Mouse (Mus musculus) limb, embryonic 14.5 days (tissue): ENCODE data around the gene Vmn1r180. TPM values are rescaled to one million over a fixed set of nuclear protein-coding genes. Genes with fewer than 3 reads are reported as not detected.
"Not testable (repeated sequence)": the region's sequence is repeated elsewhere in the genome, so short reads cannot be mapped to it uniquely, and the experiment has no call there.

ENCODE experiments used
- ATAC-seq: fragments of 200-750 bp; cut with Nextera tagmentation; 2 replicates; pipeline ENCODE4 v1.8.0; 2017; ENCODE audit warnings: low read depth, moderate number of reproducible peaks, moderate TSS enrichment; ENCODE audit not compliant: low FRiP score
- DNase-seq: peaks from one replicate; pipeline ENCODE4 v3.0.0-alpha.2; 2015; ENCODE audit warnings: low spot score
- H3K27ac ChIP-seq: fragments of 300-500 bp; sonication (generic); replicated peaks from 2 replicates; pipeline ENCODE4 v1.5.1; 2014; ENCODE audit warnings: low read depth, mild to moderate bottlenecking, low read length, moderate library complexity, mixed read lengths
- H3K27me3 ChIP-seq: fragments of 300-500 bp; sonication (generic); 2 replicates; pipeline ENCODE4 v1.6.1; 2014; ENCODE audit warnings: low read length, mixed read lengths; ENCODE audit not compliant: control insufficient read depth, insufficient read depth
- H3K36me3 ChIP-seq: fragments of 300-500 bp; sonication (generic); 2 replicates; pipeline ENCODE4 v1.6.1; 2014; ENCODE audit warnings: mild to moderate bottlenecking, low read length, moderate library complexity, mixed read lengths; ENCODE audit not compliant: control insufficient read depth, insufficient read depth
- H3K4me1 ChIP-seq: fragments of 300-500 bp; sonication (generic); 2 replicates; pipeline ENCODE4 v1.6.1; 2014; ENCODE audit warnings: antibody characterized with exemption, low read length, mixed read lengths; ENCODE audit not compliant: control insufficient read depth, insufficient read depth
- H3K4me2 ChIP-seq: fragments of 300-500 bp; sonication (generic); replicated peaks from 2 replicates; pipeline ENCODE4 v1.6.1; 2014; ENCODE audit warnings: low read depth, mild to moderate bottlenecking, low read length, moderate library complexity; ENCODE audit not compliant: severe bottlenecking
- H3K4me3 ChIP-seq: fragments of 300-500 bp; sonication (generic); replicated peaks from 2 replicates; pipeline ENCODE4 v1.5.1; 2014; ENCODE audit warnings: low read length
- H3K9ac ChIP-seq: fragments of 300-500 bp; sonication (generic); 2 replicates; pipeline ENCODE4 v1.6.1; 2014; ENCODE audit warnings: mild to moderate bottlenecking, low read depth, low read length, moderate library complexity; ENCODE audit not compliant: severe bottlenecking
- H3K9me3 ChIP-seq: fragments of 300-500 bp; sonication (generic); 2 replicates; pipeline ENCODE4 v1.6.1; 2016; ENCODE audit warnings: low read length; ENCODE audit not compliant: control insufficient read depth
- POLR2A ChIP-seq: fragments of 200-500 bp; IDR thresholded peaks from 2 replicates; pipeline ENCODE4 v1.8.0; 2012; ENCODE audit warnings: inconsistent platforms, mild to moderate bottlenecking, moderate library complexity, borderline replicate concordance; ENCODE audit not compliant: insufficient read depth, insufficient read length; ENCODE audit errors: extremely low read depth
- WGBS: fragments of 180-500 bp; shearing (Covaris S2); extraction: QIAGEN DNeasy Blood & Tissue Kit; methylation state at CpG from one replicate; pipeline ENCODE4 v1.1.7; 2014; 5-methylcytosine and 5-hydroxymethylcytosine counted together
- polyA plus RNA-seq, 2 experiments: library from polyadenylated mRNA; depleted of rRNA in 1 of 2; stranded (reverse) in 1 of 2; unstranded in 1 of 2; fragments of >200 nt; fragmentation: Nextera tagmentation in 1 of 2; extraction: Ambion mirVana in 1 of 2; gene quantifications; 2 replicates each; pipeline versions ENCODE4 v1.2.1 to v1.2.3; 2012 to 2014

The Vmn1r180 gene
- not detected in 2 replicates for polyA plus RNA-seq (2012; rRNA removed)
- polyA plus RNA-seq (2014; fragmentation: Nextera tagmentation; extraction: Ambion mirVana) = not detected in 2 replicates

DNA sequence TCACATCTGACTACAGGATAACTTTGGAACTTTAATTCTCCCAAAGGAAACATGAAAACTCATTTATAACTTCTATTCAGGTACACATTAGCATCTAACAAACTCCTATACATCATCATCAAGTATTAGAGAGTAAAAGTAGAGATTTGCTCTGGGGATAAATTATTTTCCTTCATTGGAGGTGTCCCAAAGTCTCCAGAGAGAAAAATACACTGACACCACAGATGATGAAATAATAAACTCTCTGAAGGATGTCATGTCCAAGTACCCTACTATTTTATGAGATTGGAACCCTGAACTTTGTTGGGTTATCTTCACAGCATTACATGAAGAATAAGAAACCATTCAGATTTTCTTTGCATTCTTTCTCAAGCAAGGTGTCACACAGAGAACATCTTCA lies at the start of gene Vmn1r180:
TSS of gene Vmn1r180 (plus strand) at position 301 of the 400 bp plus-strand sequence.
- Histone ChIP-seq H3K9me3 (0 out of 2 replicates have a peak, but pooled peaks cover 3% of the 10 kb centered on the region), H3K27ac (no peak within 1 kb of the TSS), H3K4me1 (no peaks in the 10 kb centered on the region), H3K9ac (no peak within 1 kb of the TSS), H3K4me2 (no peak within 1 kb of the TSS), H3K36me3 (no peaks in the 10 kb centered on the region), H3K4me3 (no peak within 1 kb of the TSS), H3K27me3 (no peaks in the 10 kb centered on the region)
- TF ChIP-seq POLR2A = no peak
- ATAC-seq = no peak
- no peak for DNase-seq

DNA sequence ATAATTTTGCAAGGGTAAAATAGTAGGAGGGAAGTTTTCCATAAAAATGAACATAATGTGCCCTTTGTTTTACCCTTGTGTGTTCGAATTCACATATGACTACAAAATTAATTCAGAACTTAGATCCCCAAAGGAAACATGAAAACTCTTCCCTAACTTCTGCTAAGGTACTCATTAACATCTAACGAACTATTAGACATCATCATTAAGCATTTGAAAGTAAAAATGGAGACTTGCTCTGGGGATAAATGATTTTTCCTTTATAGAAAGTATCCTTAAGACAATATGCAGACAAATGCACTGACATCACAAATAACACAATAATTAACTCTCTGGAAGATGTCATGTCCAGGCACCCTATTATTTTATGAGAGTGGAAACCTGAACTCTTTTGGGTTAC lies 23.8 kb upstream of the Vmn1r180 start, which contains the start of gene Vmn1r179:
TSS of gene Vmn1r179 (plus strand) at position 301 of the 400 bp plus-strand sequence.
- no peaks in the 10 kb centered on the region for H3K36me3 ChIP-seq
- no peak for DNase-seq
- TF ChIP-seq POLR2A = no peak

DNA sequence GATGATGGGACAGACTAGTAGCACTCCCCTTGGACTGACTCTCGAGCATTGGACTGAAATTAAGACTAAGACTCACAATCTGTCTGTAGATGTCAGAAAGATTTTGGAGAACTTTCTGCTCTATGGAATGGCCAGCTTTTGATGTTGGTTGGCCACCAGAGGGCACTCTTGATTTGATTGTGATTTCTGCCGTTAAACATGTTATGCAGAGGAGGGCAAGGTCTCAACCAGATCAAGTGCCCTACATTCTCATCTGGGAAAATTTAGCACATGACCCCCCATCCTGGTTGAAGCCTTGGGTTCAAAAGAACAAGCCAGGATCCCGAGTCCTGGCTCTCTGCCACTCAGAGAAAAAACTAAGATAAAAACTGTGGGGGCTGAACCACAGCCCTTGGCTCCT lies 17.6 kb downstream of the Vmn1r180 start:
- H3K4me3 ChIP-seq, H3K9ac ChIP-seq, H3K4me1 ChIP-seq, H3K9me3 ChIP-seq, H3K36me3 ChIP-seq, H3K27me3 ChIP-seq, H3K4me2 ChIP-seq, ATAC-seq, H3K27ac ChIP-seq, DNase-seq: not testable (repeated sequence)
- WGBS = 48% methylated on average over 3 of the region's 3 CpGs

More for the DNA sequence above, 23.8 kb upstream of the Vmn1r180 start, which contains the start of gene Vmn1r179:
- Histone ChIP-seq H3K9ac (no peak within 1 kb of the TSS), H3K4me1 (no peaks in the 10 kb centered on the region), H3K4me3 (no peak within 1 kb of the TSS), H3K27me3 (no peaks in the 10 kb centered on the region), H3K27ac (no peak within 1 kb of the TSS), H3K4me2 (no peak within 1 kb of the TSS), H3K9me3 (peaks cover 9% of the 10 kb centered on the region)
- ATAC-seq = no peak
- 53% methylated on average over 2 of the region's 2 CpGs for WGBS

DNA sequence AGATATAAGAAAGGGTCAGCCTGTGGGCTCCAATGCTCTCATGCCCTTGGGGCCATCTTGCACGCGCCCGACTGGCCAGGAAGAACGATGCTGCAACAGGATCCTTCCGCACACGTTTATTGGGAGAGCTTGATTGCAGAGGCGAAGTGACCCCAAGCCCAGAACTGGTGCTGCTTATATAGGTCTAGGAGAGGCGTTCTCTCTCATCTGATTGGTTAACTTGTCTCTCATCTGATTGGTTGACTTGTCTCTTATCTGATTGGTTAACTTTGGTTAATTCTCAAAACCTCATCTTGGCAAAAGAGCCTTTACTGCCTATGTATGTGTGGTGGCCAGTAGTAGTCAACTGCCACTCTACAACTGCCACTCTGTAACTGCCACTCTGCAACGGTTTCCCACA lies 23.9 kb downstream of the Vmn1r180 start, which contains the start of gene Vmn1r181:
TSS of gene Vmn1r181 (plus strand) at position 301 of the 400 bp plus-strand sequence.
- H3K36me3 ChIP-seq, H3K9me3 ChIP-seq, H3K4me3 ChIP-seq, H3K27me3 ChIP-seq, H3K27ac ChIP-seq, ATAC-seq, H3K4me2 ChIP-seq, H3K4me1 ChIP-seq, DNase-seq, H3K9ac ChIP-seq: not testable (repeated sequence)
- WGBS = 83% methylated on average over 9 of the region's 9 CpGs

DNA sequence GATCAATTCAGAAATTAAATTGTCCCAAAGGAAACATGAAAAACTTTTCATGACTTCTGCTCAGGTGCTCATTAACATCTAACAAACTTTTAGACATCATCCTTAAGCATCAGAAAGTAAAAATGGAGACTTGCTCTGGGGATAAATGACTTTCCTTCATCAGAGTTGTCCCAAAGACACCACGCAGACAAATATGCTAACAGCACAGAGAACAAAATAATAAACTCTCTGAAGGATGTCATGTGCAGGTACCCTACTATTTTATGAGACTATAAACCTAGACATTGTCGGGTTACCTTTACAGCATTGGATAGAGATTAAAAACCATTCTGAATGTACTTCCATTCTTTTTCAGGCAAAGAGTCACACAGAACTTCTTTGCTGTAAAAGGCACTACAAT lies 51.0 kb downstream of the Vmn1r180 start, which contains the start of gene V1rd19:
TSS of gene V1rd19 (plus strand) at position 301 of the 400 bp plus-strand sequence.
- Histone ChIP-seq H3K4me3 (no peak within 1 kb of the TSS), H3K4me2 (no peak within 1 kb of the TSS), H3K27me3 (no peaks in the 10 kb centered on the region), H3K9me3 (no peaks in the 10 kb centered on the region), H3K36me3 (no peaks in the 10 kb centered on the region), H3K27ac (no peak within 1 kb of the TSS), H3K9ac (no peak within 1 kb of the TSS), H3K4me1 (no peaks in the 10 kb centered on the region)
- DNase-seq (no peak), ATAC-seq (no peak)
- no peak for TF ChIP-seq POLR2A
- WGBS = 58% methylated on average over 2 of the region's 2 CpGs

Other genes with a start within 250 kb of the Vmn1r180 start
- not detected in 2 replicates for gene Vmn1r173, start 249.9 kb upstream of the Vmn1r180 start, polyA plus RNA-seq (2012; rRNA removed)
- not detected in 2 replicates for gene Vmn1r173, start 249.9 kb upstream of the Vmn1r180 start, polyA plus RNA-seq (2014; fragmentation: Nextera tagmentation; extraction: Ambion mirVana)
- gene Vmn1r174, start 198.4 kb upstream of the Vmn1r180 start, polyA plus RNA-seq (2012; rRNA removed) = not detected in 2 replicates
- gene Vmn1r174, start 198.4 kb upstream of the Vmn1r180 start, polyA plus RNA-seq (2014; fragmentation: Nextera tagmentation; extraction: Ambion mirVana) = not detected in 2 replicates
- gene Vmn1r175, start 140.0 kb upstream of the Vmn1r180 start, polyA plus RNA-seq (2012; rRNA removed) = not detected in 2 replicates
- gene Vmn1r175, start 140.0 kb upstream of the Vmn1r180 start, polyA plus RNA-seq (2014; fragmentation: Nextera tagmentation; extraction: Ambion mirVana) = not detected in 2 replicates
- not detected in 2 replicates for gene Vmn1r176, start 113.3 kb upstream of the Vmn1r180 start, polyA plus RNA-seq (2012; rRNA removed)
- gene Vmn1r176, start 113.3 kb upstream of the Vmn1r180 start, polyA plus RNA-seq (2014; fragmentation: Nextera tagmentation; extraction: Ambion mirVana) = not detected in 2 replicates
- not detected in 2 replicates for gene Vmn1r177, start 84.2 kb upstream of the Vmn1r180 start, polyA plus RNA-seq (2012; rRNA removed)
- not detected in 2 replicates for gene Vmn1r177, start 84.2 kb upstream of the Vmn1r180 start, polyA plus RNA-seq (2014; fragmentation: Nextera tagmentation; extraction: Ambion mirVana)
- not detected in 2 replicates for gene Vmn1r178, start 58.6 kb upstream of the Vmn1r180 start, polyA plus RNA-seq (2012; rRNA removed)
- gene Vmn1r178, start 58.6 kb upstream of the Vmn1r180 start, polyA plus RNA-seq (2014; fragmentation: Nextera tagmentation; extraction: Ambion mirVana) = not detected in 2 replicates
- not detected in 2 replicates for gene Vmn1r179, start 23.7 kb upstream of the Vmn1r180 start, polyA plus RNA-seq (2012; rRNA removed)
- gene Vmn1r179, start 23.7 kb upstream of the Vmn1r180 start, polyA plus RNA-seq (2014; fragmentation: Nextera tagmentation; extraction: Ambion mirVana) = not detected in 2 replicates
- not detected in 2 replicates for gene Vmn1r181, start 24.0 kb downstream of the Vmn1r180 start, polyA plus RNA-seq (2012; rRNA removed)
- gene Vmn1r181, start 24.0 kb downstream of the Vmn1r180 start, polyA plus RNA-seq (2014; fragmentation: Nextera tagmentation; extraction: Ambion mirVana) = not detected in 2 replicates
- not detected in 2 replicates for gene V1rd19, start 51.1 kb downstream of the Vmn1r180 start, polyA plus RNA-seq (2012; rRNA removed)
- gene V1rd19, start 51.1 kb downstream of the Vmn1r180 start, polyA plus RNA-seq (2014; fragmentation: Nextera tagmentation; extraction: Ambion mirVana) = not detected in 2 replicates
- not detected in 2 replicates for gene Vmn1r183, start 102.6 kb downstream of the Vmn1r180 start, polyA plus RNA-seq (2012; rRNA removed)
- not detected in 2 replicates for gene Vmn1r183, start 102.6 kb downstream of the Vmn1r180 start, polyA plus RNA-seq (2014; fragmentation: Nextera tagmentation; extraction: Ambion mirVana)
- gene Zfp180, start 131.3 kb downstream of the Vmn1r180 start, polyA plus RNA-seq (2012; rRNA removed) = 24.0 and 24.4 TPM in 2 replicates
- gene Zfp180, start 131.3 kb downstream of the Vmn1r180 start, polyA plus RNA-seq (2014; fragmentation: Nextera tagmentation; extraction: Ambion mirVana) = 19.6 and 21.9 TPM in 2 replicates
- gene Zfp112, start 161.7 kb downstream of the Vmn1r180 start, polyA plus RNA-seq (2012; rRNA removed) = 3.6 and 5.1 TPM in 2 replicates
- gene Zfp112, start 161.7 kb downstream of the Vmn1r180 start, polyA plus RNA-seq (2014; fragmentation: Nextera tagmentation; extraction: Ambion mirVana) = 5.9 and 8.5 TPM in 2 replicates
- gene Zfp235, start 183.5 kb downstream of the Vmn1r180 start, polyA plus RNA-seq (2012; rRNA removed) = 13.5 and 16.7 TPM in 2 replicates
- gene Zfp235, start 183.5 kb downstream of the Vmn1r180 start, polyA plus RNA-seq (2014; fragmentation: Nextera tagmentation; extraction: Ambion mirVana) = 17.5 and 20.9 TPM in 2 replicates
- 3.2 and 3.5 TPM in 2 replicates for gene Zfp114, start 224.4 kb downstream of the Vmn1r180 start, polyA plus RNA-seq (2012; rRNA removed)
- 4.0 and 5.0 TPM in 2 replicates for gene Zfp114, start 224.4 kb downstream of the Vmn1r180 start, polyA plus RNA-seq (2014; fragmentation: Nextera tagmentation; extraction: Ambion mirVana)